Mouse (Mus musculus) lung, embryonic 14.5 days (tissue): ENCODE results near the gene Ptcra. TPM values are rescaled to one million over a fixed set of nuclear protein-coding genes. Genes with fewer than 3 reads are reported as not detected.

Experiments
- ATAC-seq: fragments of 200-750 bp; cut with Nextera tagmentation; 2 replicates; pipeline ENCODE4 v1.8.0; 2017; ENCODE audit warnings: mild to moderate bottlenecking, moderate TSS enrichment, moderate library complexity; ENCODE audit not compliant: insufficient read depth
- DNase-seq: peaks from one replicate; pipeline ENCODE4 v3.0.0-alpha.2; 2015
- H3K27ac ChIP-seq: fragments of 300-500 bp; sonication (generic); 2 replicates; pipeline ENCODE4 v1.5.1; 2014; ENCODE audit warnings: low read depth, mild to moderate bottlenecking, moderate library complexity
- H3K27me3 ChIP-seq: fragments of 300-500 bp; sonication (generic); 2 replicates; pipeline ENCODE4 v1.6.1; 2014; ENCODE audit warnings: low read length, control low read depth; ENCODE audit not compliant: insufficient read depth
- H3K36me3 ChIP-seq: fragments of 300-500 bp; sonication (generic); 2 replicates; pipeline ENCODE4 v1.6.1; 2014; ENCODE audit warnings: control low read depth; ENCODE audit not compliant: insufficient read depth
- H3K4me1 ChIP-seq: fragments of 300-500 bp; sonication (generic); 2 replicates; pipeline ENCODE4 v1.6.1; 2014; ENCODE audit warnings: antibody characterized with exemption, control low read depth; ENCODE audit not compliant: insufficient read depth
- H3K4me2 ChIP-seq: fragments of 300-500 bp; sonication (generic); 2 replicates; pipeline ENCODE4 v1.6.1; 2014; ENCODE audit warnings: mild to moderate bottlenecking
- H3K4me3 ChIP-seq: fragments of 300-500 bp; sonication (generic); 2 replicates; pipeline ENCODE4 v1.5.1; 2014; ENCODE audit warnings: low read depth, low read length
- H3K9ac ChIP-seq: fragments of 300-500 bp; sonication (generic); 2 replicates; pipeline ENCODE4 v1.6.1; 2014
- H3K9me3 ChIP-seq: fragments of 300-500 bp; sonication (generic); 2 replicates; pipeline ENCODE4 v1.6.1; 2016; ENCODE audit warnings: low read depth, low read length, control low read depth
- CTCF ChIP-seq: IDR thresholded peaks from 2 replicates; pipeline ENCODE4 v1.5.1; 2016; ENCODE audit warnings: antibody characterized with exemption, low read depth
- whole genome bisulfite sequencing: fragments of 180-500 bp; shearing (Covaris S2); extraction: QIAGEN DNeasy Blood & Tissue Kit; methylation state at CpG from one replicate; pipeline ENCODE4 v1.1.7; 2014; 5-methylcytosine and 5-hydroxymethylcytosine counted together
- polyA plus RNA-seq: library from polyadenylated mRNA; unstranded; fragments of >200 nt; fragmentation: Nextera tagmentation; extraction: Ambion mirVana; gene quantifications from 2 replicates; pipeline ENCODE4 v1.2.1, GENCODE M21; 2014

Ptcra gene
- polyA plus RNA-seq, 1 experiment from 2014 or later: 0.37 TPM

DNA sequence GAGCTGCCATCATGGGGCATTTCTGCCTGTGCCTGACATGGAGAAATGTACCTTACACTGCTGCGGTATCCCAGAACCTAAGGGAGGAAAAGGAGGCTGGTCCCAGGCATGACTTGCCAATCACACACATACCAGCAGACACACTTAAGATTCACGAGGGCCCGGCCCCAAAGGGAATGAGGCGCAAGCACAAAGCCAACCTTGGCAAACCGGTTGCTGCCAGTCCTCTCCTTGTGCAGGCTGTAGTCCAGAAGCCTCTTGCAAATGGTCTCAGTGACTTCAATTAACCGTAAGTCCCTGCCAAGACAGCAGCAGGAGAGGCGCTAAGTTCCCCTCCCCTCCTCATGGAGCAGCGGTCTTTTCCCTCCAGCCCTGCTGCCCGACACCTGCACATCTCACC, 20.5 kb downstream of the Ptcra start:
- TF ChIP-seq CTCF: no peak
- no peak overlapping the region for H3K27ac ChIP-seq
- no peaks in the 10 kb centered on the region for H3K9me3 ChIP-seq
- ATAC-seq: no peak
- H3K9ac ChIP-seq: no peak overlapping the region
- no peaks in the 10 kb centered on the region for H3K27me3 ChIP-seq
- no peak for DNase-seq
- WGBS: 83% methylated on average over 9 of the region's 9 CpGs
- H3K4me1 ChIP-seq: no peaks in the 10 kb centered on the region
- H3K4me3 ChIP-seq: no peak overlapping the region
- peaks cover 47% of the 10 kb centered on the region for H3K36me3 ChIP-seq
- H3K4me2 ChIP-seq: no peak overlapping the region

DNA sequence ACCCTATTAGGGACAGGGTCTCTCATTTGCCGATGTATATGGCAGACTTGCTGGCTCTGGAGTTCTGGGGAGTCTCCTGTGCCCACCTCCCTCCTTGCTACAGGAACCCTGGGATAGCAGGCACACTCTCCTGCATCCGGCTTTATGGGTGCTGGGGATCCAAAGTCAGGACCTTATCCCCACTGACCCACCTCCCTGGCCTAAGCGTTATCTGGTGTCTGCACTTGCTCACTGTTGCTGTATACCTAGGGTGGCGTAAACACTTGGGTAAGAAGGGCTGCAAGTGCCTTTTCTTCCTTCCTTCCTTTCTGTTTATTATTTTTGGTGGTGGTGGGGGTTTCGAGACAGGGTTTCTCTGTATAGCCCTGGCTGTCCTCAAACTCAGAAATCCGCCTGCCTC, 22.2 kb downstream of the Ptcra start:
- no peak for DNase-seq

DNA sequence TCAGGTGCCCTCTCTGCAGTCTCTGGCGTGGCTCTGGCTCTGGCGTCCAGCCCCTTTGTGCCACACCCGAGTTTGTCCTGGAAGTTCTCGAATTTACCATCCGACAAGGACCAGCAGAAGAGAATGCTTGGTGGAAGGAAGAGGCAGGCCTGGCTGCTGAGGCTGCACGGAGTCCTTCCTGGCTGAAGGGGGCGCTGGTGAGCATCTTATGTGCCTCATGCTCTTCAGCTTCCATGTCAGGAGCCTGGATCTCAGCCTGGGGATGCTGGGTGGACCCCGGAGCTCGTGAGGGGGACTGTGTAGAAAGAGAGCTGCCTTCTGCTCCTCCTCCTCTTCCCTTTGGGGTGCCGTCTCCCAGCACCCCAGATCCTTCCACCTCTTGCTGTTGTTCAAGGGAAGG, 27.4 kb downstream of the Ptcra start:
- DNase-seq: peak; percentile 48
- Histone ChIP-seq H3K27me3 (no peaks in the 10 kb centered on the region), H3K4me3 (no peak overlapping the region), H3K4me1 (no peaks in the 10 kb centered on the region), H3K27ac (no peak overlapping the region), H3K4me2 (no peak overlapping the region), H3K36me3 (peaks cover 23% of the 10 kb centered on the region), H3K9me3 (no peaks in the 10 kb centered on the region), H3K9ac (no peak overlapping the region)
- WGBS: 60% methylated on average over 9 of the region's 10 CpGs
- no peak for ATAC-seq
- peak; percentile 58 for TF ChIP-seq CTCF

More for the DNA sequence above, 22.2 kb downstream of the Ptcra start:
- H3K27ac ChIP-seq: no peak overlapping the region
- H3K4me3 ChIP-seq: no peak overlapping the region
- H3K9me3 ChIP-seq: no peaks in the 10 kb centered on the region
- H3K4me1 ChIP-seq: no peaks in the 10 kb centered on the region
- WGBS: 84% methylated on average over 6 of the region's 6 CpGs
- TF ChIP-seq CTCF: no peak
- ATAC-seq: no peak
- H3K27me3 ChIP-seq: no peaks in the 10 kb centered on the region
- peaks cover 45% of the 10 kb centered on the region for H3K36me3 ChIP-seq
- no peak overlapping the region for H3K4me2 ChIP-seq
- no peak overlapping the region for H3K9ac ChIP-seq

DNA sequence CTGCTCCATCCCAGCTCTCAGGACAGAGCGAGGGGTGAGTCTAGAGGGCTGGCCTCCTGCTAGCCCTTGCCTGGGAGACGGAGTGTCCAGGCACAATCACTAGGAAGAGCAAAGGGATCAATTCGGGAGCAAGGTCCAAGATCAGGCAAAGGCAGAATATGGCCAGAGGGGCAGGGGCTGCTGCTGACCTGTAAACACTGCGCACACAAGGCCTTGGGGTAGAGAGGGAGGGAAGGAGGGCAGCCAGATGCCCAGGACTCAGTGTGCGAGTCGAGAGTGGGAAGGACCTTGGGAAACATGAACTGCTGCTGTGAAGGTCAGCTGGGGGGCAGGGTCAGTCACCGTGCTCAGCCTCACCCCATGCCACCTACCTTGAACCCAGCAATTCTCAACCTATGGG, 28.2 kb downstream of the Ptcra start:
- no peak for TF ChIP-seq CTCF
- DNase-seq: no peak

DNA sequence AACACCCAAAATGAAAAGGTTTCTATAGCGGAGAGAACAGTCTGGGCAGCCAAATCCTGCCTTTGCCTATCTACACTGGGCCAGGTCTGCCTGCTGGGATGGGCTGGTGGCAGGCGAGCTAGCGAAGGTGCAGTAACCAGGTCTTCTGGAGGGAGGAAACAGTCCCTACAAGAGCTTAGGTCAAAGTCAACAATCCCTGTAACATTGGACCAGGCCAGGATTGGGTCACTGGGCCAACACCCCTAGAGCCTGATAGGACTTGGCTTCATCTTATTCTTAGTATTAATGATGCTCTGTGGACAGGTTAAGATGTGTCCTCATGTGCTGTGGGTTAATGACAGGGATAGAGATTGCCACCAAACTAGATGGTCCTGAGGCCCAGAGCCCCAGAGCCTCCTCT, 29.5 kb downstream of the Ptcra start:
- H3K27ac ChIP-seq: no peak overlapping the region
- TF ChIP-seq CTCF: no peak
- whole genome bisulfite sequencing: 94% methylated on average over 3 of the region's 3 CpGs
- no peak overlapping the region for H3K4me2 ChIP-seq
- H3K4me1 ChIP-seq: no peaks in the 10 kb centered on the region
- H3K9ac ChIP-seq: no peak overlapping the region
- H3K4me3 ChIP-seq: no peak overlapping the region
- H3K36me3 ChIP-seq: peaks cover 21% of the 10 kb centered on the region
- DNase-seq: no peak
- no peak for ATAC-seq
- H3K9me3 ChIP-seq: no peaks in the 10 kb centered on the region
- H3K27me3 ChIP-seq: peaks cover 6% of the 10 kb centered on the region; the same call in 1 of the 2 replicates

More for the DNA sequence above, 28.2 kb downstream of the Ptcra start:
- ATAC-seq: no peak
- H3K4me1 ChIP-seq: no peaks in the 10 kb centered on the region
- no peak overlapping the region for H3K9ac ChIP-seq
- no peaks in the 10 kb centered on the region for H3K27me3 ChIP-seq
- H3K9me3 ChIP-seq: no peaks in the 10 kb centered on the region
- no peak overlapping the region for H3K27ac ChIP-seq
- no peak overlapping the region for H3K4me2 ChIP-seq
- no peak overlapping the region for H3K4me3 ChIP-seq
- H3K36me3 ChIP-seq: peaks cover 21% of the 10 kb centered on the region
- 83% methylated on average over 7 of the region's 7 CpGs for WGBS

DNA sequence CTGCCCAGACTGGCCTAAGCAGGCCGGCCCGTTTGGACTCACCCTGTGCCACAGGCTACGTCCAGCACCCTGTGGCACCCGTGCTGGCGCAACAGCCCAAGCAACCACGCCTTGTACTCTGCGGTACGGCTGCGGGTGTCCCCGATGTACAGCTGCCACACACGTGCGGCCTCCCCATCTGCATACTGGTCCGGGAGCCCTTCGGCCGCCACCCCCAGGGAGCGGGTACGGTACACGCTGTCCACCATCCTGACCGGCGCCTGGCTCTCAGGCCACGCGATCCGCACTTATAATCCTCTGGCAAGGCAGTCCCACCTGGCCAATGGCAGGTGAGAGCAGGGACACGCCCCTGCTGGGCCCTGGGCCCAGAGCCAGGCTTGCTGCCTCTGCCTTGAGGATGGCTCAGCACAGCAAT, 34.6 kb downstream of the Ptcra start, which contains the start of gene Gnmt:
Gene Gnmt, minus strand, starts transcription at position 265 of the 415 bp plus-strand sequence.
- 16% methylated on average over 24 of the region's 24 CpGs for WGBS
- no peak for TF ChIP-seq CTCF
- no peaks in the 10 kb centered on the region for H3K9me3 ChIP-seq
- peaks cover 14% of the 10 kb centered on the region; the same call in 1 of the 2 replicates for H3K36me3 ChIP-seq
- ATAC-seq (peak; percentile 48; the same call in 1 of the 2 replicates), DNase-seq (peak; percentile 45)
- no peak within 1 kb of the TSS for H3K27ac ChIP-seq
- no peaks in the 10 kb centered on the region for H3K4me1 ChIP-seq
- H3K4me3 ChIP-seq: peak within 1 kb of the TSS; percentile 25
- no peak within 1 kb of the TSS for H3K9ac ChIP-seq
- peaks cover 9% of the 10 kb centered on the region; the same call in 1 of the 2 replicates for H3K27me3 ChIP-seq
- peak within 1 kb of the TSS; percentile 57 for H3K4me2 ChIP-seq

DNA sequence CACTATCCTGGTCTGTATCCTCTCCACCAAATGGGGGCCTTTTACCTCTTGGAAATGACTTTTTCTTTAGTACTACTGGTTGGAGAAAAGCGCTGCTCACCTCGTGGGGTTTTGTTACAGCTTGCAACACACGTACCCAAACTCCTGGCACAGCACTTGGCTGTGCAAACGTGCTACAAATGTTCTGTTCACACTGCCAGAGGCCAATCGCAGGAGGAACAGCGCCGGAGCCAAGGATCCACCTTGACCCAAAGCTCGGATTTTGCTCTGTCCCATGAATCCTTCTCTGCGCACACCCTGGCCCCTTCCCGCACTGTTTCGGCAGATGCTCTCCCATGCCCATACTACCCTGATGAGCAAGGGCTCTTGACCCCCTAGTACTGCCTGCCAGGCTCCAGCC, 35.0 kb downstream of the Ptcra start:
- ATAC-seq (no peak), DNase-seq (no peak)
- Histone ChIP-seq H3K9me3 (no peaks in the 10 kb centered on the region), H3K4me2 (peak overlapping the region; percentile 57), H3K36me3 (peaks cover 17% of the 10 kb centered on the region; the same call in 1 of the 2 replicates), H3K27me3 (peaks cover 9% of the 10 kb centered on the region; the same call in 1 of the 2 replicates), H3K4me3 (peak overlapping the region; percentile 25; the same call in 1 of the 2 replicates), H3K27ac (no peak overlapping the region), H3K9ac (no peak overlapping the region), H3K4me1 (no peaks in the 10 kb centered on the region)
- TF ChIP-seq CTCF: no peak
- 39% methylated on average over 11 of the region's 11 CpGs for WGBS
